Mouse (Mus musculus) brain, embryonic 14.5 days (tissue): ENCODE results near the gene Hoxa11.

Experiments
- CTCF ChIP-seq: fragments of 200-500 bp; IDR thresholded peaks from 2 replicates; pipeline ENCODE4 v1.5.1; 2012; ENCODE audit warnings: inconsistent platforms, mild to moderate bottlenecking, moderate library complexity, borderline replicate concordance; ENCODE audit not compliant: insufficient read depth, insufficient read length; ENCODE audit errors: extremely low read depth
- POLR2A ChIP-seq: fragments of 200-500 bp; IDR thresholded peaks from 2 replicates; pipeline ENCODE4 v1.6.1; 2012; ENCODE audit warnings: mild to moderate bottlenecking, inconsistent platforms, borderline replicate concordance; ENCODE audit not compliant: poor library complexity, insufficient read depth, insufficient read length, severe bottlenecking; ENCODE audit errors: extremely low read depth

- no peak for TF ChIP-seq CTCF
- TF ChIP-seq POLR2A = no peak
These were observed 16.8 kb downstream of the Hoxa11 start for GRCm38 (mm10) chr6:52228475-52229465.
